Mouse (Mus musculus) heart, adult 2 months (tissue): ENCODE data around the gene Pecr. TPM values are rescaled to one million over a fixed set of nuclear protein-coding genes. Genes with fewer than 3 reads are reported as not detected.
A peak's percentile ranks its signal among the peaks of the same experiment; 100 is the strongest.

Experiments used
- DNase-seq, 2 experiments: peaks; one replicate each; pipeline ENCODE4 v3.0.0; 2021
- H3K27ac ChIP-seq: fragments of 200-600 bp; 2 replicates; pipeline ENCODE4 v1.8.1; 2022
- H3K27me3 ChIP-seq: fragments of 200-500 bp; 2 replicates; pipeline ENCODE4 v1.6.1; 2012; ENCODE audit warnings: mild to moderate bottlenecking, low read length, inconsistent platforms, mixed read lengths; ENCODE audit not compliant: control insufficient read depth, insufficient read depth
- H3K36me3 ChIP-seq: fragments of 200-500 bp; 2 replicates; pipeline ENCODE4 v1.6.1; 2012; ENCODE audit warnings: low read length, inconsistent platforms; ENCODE audit not compliant: control insufficient read depth, insufficient read depth
- H3K4me1 ChIP-seq: fragments of 200-500 bp; 2 replicates; pipeline ENCODE4 v1.6.1; 2011; ENCODE audit warnings: low read length; ENCODE audit not compliant: control insufficient read depth, insufficient read depth
- H3K4me3 ChIP-seq: fragments of 200-600 bp; 2 replicates; pipeline ENCODE4 v1.8.1; 2022
- H3K79me2 ChIP-seq: fragments of 200-500 bp; replicated peaks from 2 replicates; pipeline ENCODE4 v1.6.1; 2012; ENCODE audit warnings: mild to moderate bottlenecking, inconsistent platforms, low read length, moderate library complexity, mixed read lengths; ENCODE audit not compliant: control insufficient read depth, insufficient read depth
- H3K9ac ChIP-seq: fragments of 200-500 bp; 2 replicates; pipeline ENCODE4 v1.6.1; 2012; ENCODE audit warnings: low read depth, mild to moderate bottlenecking, control low read depth, inconsistent platforms, low read length, mixed read lengths
- CTCF ChIP-seq: fragments of 200-600 bp; IDR thresholded peaks from 2 replicates; pipeline ENCODE4 v1.8.1; 2022; ENCODE audit warnings: antibody characterized with exemption, mild to moderate bottlenecking, moderate library complexity
- EP300 ChIP-seq: fragments of 200-500 bp; IDR thresholded peaks from 2 replicates; pipeline ENCODE4 v1.6.1; 2011; ENCODE audit warnings: low read depth, low read length, control low read depth; ENCODE audit not compliant: insufficient read depth
- POLR2A ChIP-seq: fragments of 200-500 bp; IDR thresholded peaks from 2 replicates; pipeline ENCODE4 v1.6.1; 2011; ENCODE audit warnings: mild to moderate bottlenecking, low read depth, low read length, control low read depth; ENCODE audit not compliant: insufficient read depth
- WGBS: fragments of 180-500 bp; shearing (Covaris S2); methylation state at CpG from one replicate; pipeline ENCODE4 v1.1.7; 2018; 5-methylcytosine and 5-hydroxymethylcytosine counted together
- intact Hi-C: fragments of 180-260 bp; cut with DNase I; formaldehyde crosslinking; loops from one replicate; pipeline ENCODE4 v1.15.1; 2025
- polyA plus RNA-seq: library from polyadenylated mRNA; depleted of rRNA; stranded (reverse); fragments of >200 nt; gene quantifications from 2 replicates; pipeline ENCODE4 v1.2.3, GENCODE M21; 2012
- total RNA-seq, 2 experiments: library from RNA; stranded (reverse); gene quantifications; 2 replicates each; pipeline ENCODE4 v1.2.3; 2021

Pecr gene
- total and polyA plus RNA-seq, 3 experiments: 8.7 to 10.9 (median 10.0) TPM

DNA sequence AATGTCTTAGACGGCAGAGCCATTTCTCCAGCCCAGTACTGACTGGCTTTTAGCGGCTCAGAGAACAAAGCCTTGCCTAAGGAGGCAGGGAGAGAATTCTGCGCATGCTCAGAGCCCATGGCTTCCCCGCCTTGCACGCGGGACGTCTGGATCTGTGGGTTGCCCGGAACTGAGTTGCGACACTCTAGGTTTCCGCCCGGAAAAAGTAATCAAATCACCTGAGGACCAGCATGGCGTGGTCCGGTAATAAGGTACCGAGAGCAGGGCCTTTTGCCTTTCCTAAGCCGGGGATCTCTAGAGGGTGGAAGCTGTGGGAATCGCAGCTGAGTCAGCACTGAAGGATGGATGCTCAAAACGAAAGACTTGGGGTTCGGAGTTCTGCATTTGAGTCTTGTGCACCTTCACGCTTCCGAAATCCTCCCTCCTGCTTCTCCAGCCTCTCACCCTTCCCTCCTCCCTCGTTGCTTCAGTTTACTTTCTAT lies 23.2 kb upstream of the Pecr start, which contains the start of gene Xrcc5:
Gene Xrcc5, plus strand, starts transcription at position 105 of the 482 bp plus-strand sequence.
- intact Hi-C loops: loop anchor here (5.0 kb wide), 2 partner anchors 70 to 410 kb away; no protein-coding TSS in a partner anchor
- under 1% methylated on average over 21 of the region's 21 CpGs for WGBS

DNA sequence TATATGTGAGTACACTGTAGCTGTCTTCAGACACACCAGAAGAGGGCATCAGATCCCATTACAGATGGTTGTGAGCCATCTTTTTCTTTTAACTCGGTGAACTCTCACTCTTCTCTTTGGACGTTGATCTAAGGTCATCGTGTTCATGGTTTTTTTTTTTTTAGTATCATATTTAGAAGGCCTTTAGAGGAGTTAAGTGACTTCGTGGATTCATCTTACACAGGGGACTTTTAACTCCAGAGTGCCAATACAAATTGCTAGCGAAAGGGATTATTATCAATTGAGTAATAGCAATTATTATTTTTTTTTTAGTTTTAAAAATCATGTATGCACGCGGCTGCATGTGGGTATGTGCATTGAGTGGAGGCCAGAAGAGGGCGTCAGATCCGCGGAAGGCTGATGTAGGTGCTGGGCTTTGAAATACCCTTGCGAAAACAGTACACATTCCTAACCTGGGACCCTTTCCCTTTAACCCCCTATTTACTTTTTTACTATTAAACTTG lies 22.6 kb upstream of the Pecr start:
- peak; percentile 31 to 40 for DNase-seq
- under 1% methylated on average over 11 of the region's 11 CpGs for WGBS
- peak overlapping the region; percentile 70 for H3K27ac ChIP-seq

More for the DNA sequence above, 23.2 kb upstream of the Pecr start, which contains the start of gene Xrcc5:
- peak within 1 kb of the TSS; percentile 43 for H3K9ac ChIP-seq
- H3K36me3 ChIP-seq: no peaks in the 10 kb centered on the region
- no peak for TF ChIP-seq CTCF
- TF ChIP-seq EP300: peak; percentile 47; the same call in 1 of the 2 replicates
- TF ChIP-seq POLR2A: peak; percentile 63; the same call in 1 of the 2 replicates
- H3K4me3 ChIP-seq: peak within 1 kb of the TSS; percentile 56
- peak within 1 kb of the TSS; percentile 70 for H3K27ac ChIP-seq
- peak; percentile 84 to 90 for DNase-seq
- no peaks in the 10 kb centered on the region for H3K27me3 ChIP-seq
- H3K4me1 ChIP-seq: peaks cover 1% of the 10 kb centered on the region; the same call in 1 of the 2 replicates
- no peaks in the 10 kb centered on the region for H3K79me2 ChIP-seq

GRCm38 (mm10) chr1:72306241-72306640 lies 22.1 kb upstream of the Pecr start:
- 50% methylated on average over 3 of the region's 3 CpGs for WGBS
- peaks cover 1% of the 10 kb centered on the region; the same call in 1 of the 2 replicates for H3K4me1 ChIP-seq
- no peaks in the 10 kb centered on the region for H3K36me3 ChIP-seq
- no peak overlapping the region for H3K4me3 ChIP-seq
- TF ChIP-seq EP300 (no peak), POLR2A (no peak), CTCF (no peak)
- H3K27me3 ChIP-seq: no peaks in the 10 kb centered on the region
- H3K27ac ChIP-seq: no peak overlapping the region
- no peaks in the 10 kb centered on the region for H3K79me2 ChIP-seq
- intact Hi-C loops: loop anchor here (5.0 kb wide), 2 partner anchors 69 to 411 kb away; no protein-coding TSS in a partner anchor
- DNase-seq: no peak
- no peak overlapping the region for H3K9ac ChIP-seq

More for the DNA sequence above, 22.6 kb upstream of the Pecr start:
- Histone ChIP-seq H3K4me3 (peak overlapping the region; percentile 56), H3K36me3 (no peaks in the 10 kb centered on the region), H3K4me1 (peaks cover 1% of the 10 kb centered on the region; the same call in 1 of the 2 replicates), H3K27me3 (no peaks in the 10 kb centered on the region), H3K9ac (no peak overlapping the region), H3K79me2 (no peaks in the 10 kb centered on the region)
- intact Hi-C loops: loop anchor here (5.0 kb wide), 2 partner anchors 69 to 411 kb away; no protein-coding TSS in a partner anchor
- TF ChIP-seq CTCF (peak; percentile 66), POLR2A (no peak), EP300 (no peak)

GRCm38 (mm10) chr1:72301845-72302244 lies 17.7 kb upstream of the Pecr start:
- intact Hi-C loops: no loop called here
- no peak for DNase-seq
- Histone ChIP-seq H3K4me3 (no peak overlapping the region), H3K36me3 (no peaks in the 10 kb centered on the region), H3K79me2 (no peaks in the 10 kb centered on the region), H3K27ac (no peak overlapping the region), H3K9ac (no peak overlapping the region), H3K27me3 (no peaks in the 10 kb centered on the region), H3K4me1 (no peaks in the 10 kb centered on the region)
- no peak for TF ChIP-seq EP300
- TF ChIP-seq CTCF: no peak
- WGBS: 70% methylated on average over 1 of the region's 1 CpGs

GRCm38 (mm10) chr1:72295746-72296145 lies 11.6 kb upstream of the Pecr start:
- Histone ChIP-seq H3K79me2 (no peaks in the 10 kb centered on the region), H3K4me3 (no peak overlapping the region), H3K9ac (no peak overlapping the region), H3K27me3 (no peaks in the 10 kb centered on the region), H3K27ac (no peak overlapping the region), H3K36me3 (no peaks in the 10 kb centered on the region), H3K4me1 (no peaks in the 10 kb centered on the region)
- intact Hi-C loops: no loop called here
- DNase-seq: no peak
- no peak for TF ChIP-seq POLR2A
- TF ChIP-seq CTCF: no peak
- TF ChIP-seq EP300: no peak
- WGBS: 59% methylated on average over 8 of the region's 8 CpGs
